8 mouse cellular contexts compared by ENCODE assay signal in genomic region chr11:17158858-17159737, GRCm38 (mm10). TPM values are rescaled to one million over a fixed set of nuclear protein-coding genes. Genes with fewer than 3 reads are reported as not detected.
DNase-seq lines count a peak whose midpoint lies in the region; ATAC-seq and TF ChIP-seq lines count a peak whose summit lies in the region.

Gene Ppp3r1 (plus strand): TSS chr11:17159263.

- peak; percentile 98 for ATAC-seq in cerebellum, adult (ENCODE audit: insufficient number of reproducible peaks, low FRiP score, low TSS enrichment)
- ATAC-seq in forebrain, embryonic 13.5 days = peak; percentile 98
- ATAC-seq in liver, postnatal 0 days = peak; percentile 96
- peak; percentile 98 for ATAC-seq in neural tube, embryonic 14.5 days (ENCODE audit: low read depth)

- intact Hi-C loops in heart, postnatal 10 days (cut with DNase I) = loop anchor here (1.0 to 10.0 kb wide), 3 partner anchors 52 to 184 kb away; partner anchors contain the start of gene Pno1

- H3K4me3 ChIP-seq in ES-Bruce4 (ENCODE audit: low read depth, low read length) = peak within 1 kb of the TSS; percentile 100
- peak within 1 kb of the TSS; percentile 96 for H3K4me3 ChIP-seq in forebrain, embryonic 13.5 days
- peak within 1 kb of the TSS; percentile 94 for H3K4me3 ChIP-seq in liver, postnatal 0 days (ENCODE audit: low read depth, low read length)
- H3K4me3 ChIP-seq in neural tube, embryonic 14.5 days (ENCODE audit: low read depth, low read length) = peak within 1 kb of the TSS; percentile 97

- H3K9me3 ChIP-seq in ES-Bruce4 (replicated peaks; ENCODE audit: control insufficient read depth, insufficient read depth, low read length, poor library complexity, severe bottlenecking) = no peaks in the 10 kb centered on the region
- H3K9me3 ChIP-seq in forebrain, embryonic 13.5 days (replicated peaks) = no peaks in the 10 kb centered on the region
- H3K9me3 ChIP-seq in liver, postnatal 0 days (ENCODE audit: low read length) = no peaks in the 10 kb centered on the region
- H3K9me3 ChIP-seq in neural tube, embryonic 14.5 days (ENCODE audit: control insufficient read depth, low read length) = no peaks in the 10 kb centered on the region

- H3K9ac ChIP-seq in ES-Bruce4 (ENCODE audit: low read depth, poor library complexity, severe bottlenecking) = peak within 1 kb of the TSS; percentile 97
- H3K9ac ChIP-seq in forebrain, embryonic 13.5 days = peak within 1 kb of the TSS; percentile 93
- peak within 1 kb of the TSS; percentile 96 for H3K9ac ChIP-seq in liver, postnatal 0 days (replicated peaks)
- peak within 1 kb of the TSS; percentile 98 for H3K9ac ChIP-seq in neural tube, embryonic 14.5 days (replicated peaks; ENCODE audit: low read depth, low read length)

- TF ChIP-seq EP300 in ES-Bruce4 (IDR thresholded peaks at IDR 0.05; ENCODE audit: insufficient read depth, low read depth, low read length) = 0 out of 2 replicates have a peak, but pooled peaks have one; percentile 28
- TF ChIP-seq EP300 in liver, postnatal 0 days (IDR thresholded peaks at IDR 0.05; ENCODE audit: low read depth) = 0 out of 2 replicates have a peak, but pooled peaks have one; percentile 14

- no peaks in the 10 kb centered on the region for H3K4me1 ChIP-seq in ES-Bruce4 (ENCODE audit: control insufficient read depth, insufficient read depth, low read length)
- H3K4me1 ChIP-seq in forebrain, embryonic 13.5 days = peaks cover 31% of the 10 kb centered on the region
- peaks cover 20% of the 10 kb centered on the region for H3K4me1 ChIP-seq in liver, postnatal 0 days (ENCODE audit: insufficient read depth)
- H3K4me1 ChIP-seq in neural tube, embryonic 14.5 days (ENCODE audit: control insufficient read depth, insufficient read depth, low read length) = peaks cover 17% of the 10 kb centered on the region

- H3K4me2 ChIP-seq in forebrain, embryonic 13.5 days = peak within 1 kb of the TSS; percentile 72
- peak within 1 kb of the TSS; percentile 88 for H3K4me2 ChIP-seq in liver, postnatal 0 days (ENCODE audit: low read depth, low read length)
- peak within 1 kb of the TSS; percentile 73 for H3K4me2 ChIP-seq in neural tube, embryonic 14.5 days (ENCODE audit: low read depth, low read length)

- peak; percentile 51 for TF ChIP-seq POLR2A in ES-Bruce4 (IDR thresholded peaks at IDR 0.05; ENCODE audit: insufficient read depth, low read length)

- peak; percentile 97 to 98 for DNase-seq in heart, postnatal 10 days
- peak; percentile 89 for DNase-seq in large intestine, adult 2 months (ENCODE audit: low read depth, low spot score)
- peak; percentile 97 for DNase-seq in liver, postnatal 0 days
- DNase-seq in testis, postnatal 10 days (ENCODE audit: low spot score) = peak; percentile 99

- peak within 1 kb of the TSS; percentile 74 for H3K27ac ChIP-seq in ES-Bruce4 (ENCODE audit: insufficient read depth, low read length)
- peak within 1 kb of the TSS; percentile 93 for H3K27ac ChIP-seq in forebrain, embryonic 13.5 days
- peak within 1 kb of the TSS; percentile 96 for H3K27ac ChIP-seq in liver, postnatal 0 days (ENCODE audit: low read depth)
- H3K27ac ChIP-seq in neural tube, embryonic 14.5 days (ENCODE audit: low read depth, low read length) = peak within 1 kb of the TSS; percentile 96

- H3K27me3 ChIP-seq in ES-Bruce4 (ENCODE audit: control insufficient read depth, insufficient read depth, low read length, poor library complexity, severe bottlenecking) = no peaks in the 10 kb centered on the region
- no peaks in the 10 kb centered on the region for H3K27me3 ChIP-seq in forebrain, embryonic 13.5 days
- no peaks in the 10 kb centered on the region for H3K27me3 ChIP-seq in liver, postnatal 0 days (ENCODE audit: insufficient read depth, low read length)
- no peaks in the 10 kb centered on the region for H3K27me3 ChIP-seq in neural tube, embryonic 14.5 days (ENCODE audit: control insufficient read depth, insufficient read depth, low read length)

- TF ChIP-seq CTCF in ES-Bruce4 (IDR thresholded peaks at IDR 0.05; ENCODE audit: low read depth, low read length) = no peak
- TF ChIP-seq CTCF in liver, postnatal 0 days (IDR thresholded peaks at IDR 0.05; ENCODE audit: low read depth) = no peak

- no peaks in the 10 kb centered on the region for H3K36me3 ChIP-seq in ES-Bruce4 (ENCODE audit: control insufficient read depth, insufficient read depth, low read length, poor library complexity, severe bottlenecking)
- no peaks in the 10 kb centered on the region for H3K36me3 ChIP-seq in forebrain, embryonic 13.5 days (ENCODE audit: poor library complexity, severe bottlenecking)
- H3K36me3 ChIP-seq in liver, postnatal 0 days (replicated peaks; ENCODE audit: insufficient read depth, low read length) = no peaks in the 10 kb centered on the region
- H3K36me3 ChIP-seq in neural tube, embryonic 14.5 days (ENCODE audit: control insufficient read depth, insufficient read depth, low read length) = no peaks in the 10 kb centered on the region

- WGBS in forebrain, embryonic 13.5 days = under 1% methylated on average over 76 of the region's 89 CpGs
- under 1% methylated on average over 81 of the region's 89 CpGs for WGBS in large intestine, adult 2 months
- 1% methylated on average over 60 of the region's 89 CpGs for WGBS in liver, postnatal 0 days (ENCODE audit: insufficient replicate concordance)
- under 1% methylated on average over 84 of the region's 89 CpGs for WGBS in neural tube, embryonic 14.5 days

RNA-seq across cellular contexts. Expression of gene Ppp3r1, which starts in this region (rescaled TPM):
- polyA plus RNA-seq in ES-Bruce4 (2011; ENCODE audit: insufficient read depth, insufficient read length, low read depth, missing spikeins) = 73.9 and 75.4 TPM in 2 replicates
- 124 and 130 TPM in 2 replicates for polyA plus RNA-seq in forebrain, embryonic 13.5 days (2015; fragmentation: Nextera tagmentation; extraction: Ambion mirVana)
- total RNA-seq in heart, postnatal 10 days (2021) = 10 to 100 TPM; 77.6 to 80.8 TPM
- 17.3 and 22.2 TPM in 2 replicates for polyA plus RNA-seq in large intestine, adult 2 months (2012; rRNA removed)
- polyA plus RNA-seq in liver, postnatal 0 days (2015; fragmentation: Nextera tagmentation; extraction: Ambion mirVana) = 31.1 and 32.1 TPM in 2 replicates
- 258 and 262 TPM in 2 replicates for polyA plus RNA-seq in neural tube, embryonic 14.5 days (2014; fragmentation: Nextera tagmentation; extraction: Ambion mirVana)

Comparison
In these comparisons a context has a peak if more than half of its experiments do, and no peak if none do; other contexts are left out.
1. Peak in every context shown above with its lines: DNase-seq, ATAC-seq, H3K4me3 ChIP-seq and H3K27ac ChIP-seq.